Mouse (Mus musculus): ENCODE results near the gene Taf3. TPM values are rescaled to one million over a fixed set of nuclear protein-coding genes. Genes with fewer than 3 reads are reported as not detected.

Taf3 gene
- total RNA-seq (2021) (1 to 10 TPM; 8.2 to 8.6 TPM), polyA plus RNA-seq (2012; rRNA removed) (3.0 and 4.3 TPM in 2 replicates)
- long read RNA-seq, full-length matches to known transcripts = 2 of 6 reads
- long read RNA-seq, partial matches to known transcripts = 3 of 6 reads
- long read RNA-seq, other reads (novel, unspliced or antisense) = 1 of 6 reads

DNA sequence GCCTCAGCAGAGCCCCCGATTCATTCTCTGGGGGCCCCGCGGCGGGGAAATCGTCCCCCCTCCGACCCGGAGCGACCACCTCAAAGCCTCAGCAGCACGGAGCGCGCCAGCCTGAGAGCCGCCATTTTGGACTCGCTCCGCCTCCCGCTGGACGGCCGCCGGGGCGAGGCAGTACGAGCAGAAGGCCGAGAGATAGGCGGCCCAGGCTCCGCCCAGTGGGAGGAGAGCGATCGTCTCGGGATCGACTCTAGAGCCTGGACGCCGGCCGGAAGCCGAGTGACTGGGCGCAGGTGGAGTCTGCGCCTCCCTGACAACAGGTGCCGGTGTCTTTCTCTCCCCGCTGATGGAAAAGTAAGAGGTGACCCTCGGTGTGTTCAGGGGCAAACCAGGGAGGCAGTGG, at the start of gene Taf3:
Gene Taf3 (minus strand): TSS at position 136 of the 400 bp plus-strand sequence.
- DNase-seq = peak; percentile 95 to 97
- TF ChIP-seq POLR2A (IDR thresholded peaks at IDR 0.05; ENCODE audit: insufficient read depth, low read depth, low read length) (peak; percentile 69), EP300 (IDR thresholded peaks at IDR 0.05; ENCODE audit: insufficient read depth, low read depth, low read length) (no peak)
- Histone ChIP-seq H3K4me1 (ENCODE audit: control insufficient read depth, insufficient read depth, low read length) (no peaks in the 10 kb centered on the region), H3K4me3 (peak within 1 kb of the TSS; percentile 100), H3K36me3 (ENCODE audit: control insufficient read depth, insufficient read depth, low read length) (no peaks in the 10 kb centered on the region), H3K9ac (ENCODE audit: low read depth, low read length) (peak within 1 kb of the TSS; percentile 93), H3K79me2 (replicated peaks; ENCODE audit: control insufficient read depth, insufficient read depth, low read length) (0 out of 2 replicates have a peak, but pooled peaks cover 3% of the 10 kb centered on the region), H3K27ac (peak within 1 kb of the TSS; percentile 82), H3K27me3 (ENCODE audit: control insufficient read depth, insufficient read depth, low read length) (no peaks in the 10 kb centered on the region)
- intact Hi-C loops (cut with DNase I) = loop anchor here (1.0 kb wide), 1 partner anchor 32 kb away; the partner anchor contains the start of genes Atp5c1 and Kin
- 1% methylated on average over 36 of the region's 36 CpGs for WGBS

DNA sequence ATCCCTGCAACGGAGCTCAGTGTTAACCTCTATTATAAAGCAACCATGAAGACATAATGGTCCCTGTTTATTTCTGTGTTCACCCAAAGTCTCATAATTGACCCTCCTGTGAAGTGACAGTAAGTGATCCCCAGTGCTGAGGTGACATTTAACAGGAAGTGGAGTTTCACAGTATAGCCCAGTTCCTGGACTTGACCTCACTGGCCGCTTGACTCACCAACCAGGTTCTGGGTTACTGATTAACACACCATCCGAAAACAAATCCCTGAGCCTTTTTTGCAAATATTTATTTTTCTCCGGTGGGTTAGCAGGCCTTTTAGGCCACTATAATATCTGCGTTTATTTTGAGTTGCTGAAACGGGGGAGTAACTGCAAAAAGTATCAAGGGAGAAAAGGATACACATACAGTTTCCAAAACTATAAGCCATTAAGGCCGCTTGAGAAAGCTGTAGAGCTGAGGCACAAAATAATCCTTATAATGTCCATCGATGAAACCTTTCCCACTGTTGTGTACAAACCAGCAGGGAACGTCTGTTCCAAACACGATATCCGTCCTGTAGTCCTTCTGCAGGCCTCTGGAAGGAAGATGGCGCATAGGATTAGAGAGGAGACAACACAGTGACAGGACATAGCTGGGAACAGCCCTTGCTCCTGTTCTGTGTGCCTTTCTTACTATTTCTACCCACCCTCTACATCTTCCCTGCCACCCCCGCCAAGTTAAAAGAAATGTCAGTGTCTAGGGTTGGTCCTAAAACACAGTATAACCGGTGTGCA, 46.1 kb upstream of the Taf3 start:
- no peak overlapping the region for H3K9ac ChIP-seq (ENCODE audit: low read depth, low read length)
- no peaks in the 10 kb centered on the region for H3K79me2 ChIP-seq (replicated peaks; ENCODE audit: control insufficient read depth, insufficient read depth, low read length)
- no peaks in the 10 kb centered on the region for H3K4me1 ChIP-seq (ENCODE audit: control insufficient read depth, insufficient read depth, low read length)
- H3K36me3 ChIP-seq (ENCODE audit: control insufficient read depth, insufficient read depth, low read length) = peaks cover 4% of the 10 kb centered on the region
- WGBS = 89% methylated on average over 14 of the region's 14 CpGs
- H3K27me3 ChIP-seq (ENCODE audit: control insufficient read depth, insufficient read depth, low read length) = no peaks in the 10 kb centered on the region
- intact Hi-C loops (cut with DNase I) = no loop called here
- no peak overlapping the region for H3K27ac ChIP-seq
- DNase-seq = no peak
- no peak overlapping the region for H3K4me3 ChIP-seq
- TF ChIP-seq POLR2A (IDR thresholded peaks at IDR 0.05; ENCODE audit: insufficient read depth, low read depth, low read length) (no peak), CTCF (IDR thresholded peaks at IDR 0.05) (no peak), EP300 (IDR thresholded peaks at IDR 0.05; ENCODE audit: insufficient read depth, low read depth, low read length) (no peak)

DNA sequence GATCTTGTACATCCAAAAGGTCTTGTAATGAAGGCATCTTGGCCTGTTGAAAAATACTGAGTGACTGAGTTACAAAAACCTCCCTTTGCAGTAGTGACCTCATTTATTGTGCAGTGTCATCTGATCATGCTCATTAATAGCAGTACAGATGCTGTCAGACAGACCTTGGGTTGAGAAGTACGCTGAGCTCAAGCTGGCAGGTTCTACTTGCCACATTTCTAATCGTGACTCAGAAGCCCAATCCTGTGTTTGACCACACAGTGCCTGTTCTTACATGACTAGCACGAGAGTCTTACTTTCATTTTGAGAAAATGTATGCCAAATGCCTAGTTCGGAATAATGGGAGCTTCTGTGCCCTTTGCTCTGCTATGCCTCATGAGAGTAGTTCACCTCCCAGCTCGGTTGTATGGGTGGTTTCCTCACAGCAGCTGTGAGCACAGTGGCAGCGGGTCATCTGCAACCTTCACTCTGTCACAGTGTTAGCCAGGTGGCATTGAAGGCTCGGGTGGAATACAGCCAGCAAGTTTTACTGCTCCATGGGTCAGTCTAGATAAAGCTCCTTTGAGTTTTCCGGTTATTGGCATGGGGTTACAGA, 39.0 kb upstream of the Taf3 start:
- no peak for TF ChIP-seq EP300 (IDR thresholded peaks at IDR 0.05; ENCODE audit: insufficient read depth, low read depth, low read length)
- no peak for TF ChIP-seq POLR2A (IDR thresholded peaks at IDR 0.05; ENCODE audit: insufficient read depth, low read depth, low read length)
- no peak for TF ChIP-seq CTCF (IDR thresholded peaks at IDR 0.05)
- H3K79me2 ChIP-seq (replicated peaks; ENCODE audit: control insufficient read depth, insufficient read depth, low read length) = peaks cover 5% of the 10 kb centered on the region; the same call in 1 of the 2 replicates
- WGBS = 71% methylated on average over 8 of the region's 8 CpGs
- H3K4me3 ChIP-seq = no peak overlapping the region
- intact Hi-C loops (cut with DNase I) = no loop called here
- no peak for DNase-seq
- no peak overlapping the region for H3K9ac ChIP-seq (ENCODE audit: low read depth, low read length)
- H3K27me3 ChIP-seq (ENCODE audit: control insufficient read depth, insufficient read depth, low read length) = no peaks in the 10 kb centered on the region
- H3K27ac ChIP-seq = no peak overlapping the region
- no peaks in the 10 kb centered on the region for H3K4me1 ChIP-seq (ENCODE audit: control insufficient read depth, insufficient read depth, low read length)
- H3K36me3 ChIP-seq (ENCODE audit: control insufficient read depth, insufficient read depth, low read length) = peaks cover 2% of the 10 kb centered on the region

DNA sequence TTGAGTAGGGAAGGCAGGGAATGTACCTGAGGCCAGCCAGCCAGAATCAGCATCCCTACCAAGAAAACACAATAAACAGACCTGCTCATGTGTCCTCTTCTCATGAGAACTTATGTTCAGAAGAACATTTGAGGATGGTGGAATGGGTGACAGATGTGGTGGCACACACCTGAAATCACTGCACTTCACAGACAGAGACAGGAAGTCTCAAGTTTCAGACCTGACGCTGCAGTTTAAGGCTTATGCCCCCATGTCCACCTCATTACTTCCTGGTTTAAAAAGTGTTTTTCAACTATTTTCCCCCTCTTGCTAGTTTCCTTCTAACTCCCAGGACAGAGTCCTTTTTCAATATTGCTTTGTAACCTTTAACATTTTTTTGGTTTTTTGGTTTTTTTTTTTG, 34.3 kb upstream of the Taf3 start:
- H3K36me3 ChIP-seq (ENCODE audit: control insufficient read depth, insufficient read depth, low read length) = peaks cover 3% of the 10 kb centered on the region
- WGBS = 45% methylated on average over 1 of the region's 1 CpGs
- TF ChIP-seq CTCF (IDR thresholded peaks at IDR 0.05) (no peak), POLR2A (IDR thresholded peaks at IDR 0.05; ENCODE audit: insufficient read depth, low read depth, low read length) (no peak), EP300 (IDR thresholded peaks at IDR 0.05; ENCODE audit: insufficient read depth, low read depth, low read length) (no peak)

DNA sequence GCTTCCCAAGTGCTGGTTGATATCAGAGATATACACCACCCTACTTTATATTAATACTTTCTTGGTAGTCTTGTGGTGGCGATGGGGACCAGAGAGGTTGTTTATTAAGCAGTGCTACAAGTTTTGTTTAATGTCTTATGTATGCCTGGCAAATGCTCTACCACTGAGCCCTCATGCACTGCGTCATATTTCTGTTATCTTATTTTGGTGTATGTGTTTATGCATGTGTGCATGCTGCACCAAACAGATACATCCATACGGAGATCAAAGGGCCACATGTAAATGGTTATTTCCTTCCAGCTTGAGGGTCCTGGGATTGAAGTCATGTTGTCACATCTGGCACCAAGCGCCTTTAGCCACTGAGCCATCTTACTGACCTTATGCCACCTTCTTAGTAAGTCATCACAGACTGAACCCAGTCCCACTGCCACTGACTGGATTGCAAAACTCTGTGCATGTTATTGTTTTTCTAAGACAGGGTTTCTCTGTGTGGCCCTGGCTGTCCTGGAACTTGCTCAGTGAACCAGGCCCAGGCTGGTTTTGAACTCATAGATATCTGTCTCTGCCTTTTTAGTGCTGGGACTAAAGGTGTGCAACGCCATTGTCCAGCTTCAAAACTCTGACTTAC, 33.2 kb upstream of the Taf3 start:
- Histone ChIP-seq H3K79me2 (replicated peaks; ENCODE audit: control insufficient read depth, insufficient read depth, low read length) (peaks cover 8% of the 10 kb centered on the region; the same call in 1 of the 2 replicates), H3K36me3 (ENCODE audit: control insufficient read depth, insufficient read depth, low read length) (peaks cover 3% of the 10 kb centered on the region), H3K27me3 (ENCODE audit: control insufficient read depth, insufficient read depth, low read length) (no peaks in the 10 kb centered on the region), H3K27ac (no peak overlapping the region), H3K4me3 (peak overlapping the region; percentile 92), H3K9ac (ENCODE audit: low read depth, low read length) (no peak overlapping the region), H3K4me1 (ENCODE audit: control insufficient read depth, insufficient read depth, low read length) (peaks cover 11% of the 10 kb centered on the region)
- TF ChIP-seq EP300 (IDR thresholded peaks at IDR 0.05; ENCODE audit: insufficient read depth, low read depth, low read length) (no peak), POLR2A (IDR thresholded peaks at IDR 0.05; ENCODE audit: insufficient read depth, low read depth, low read length) (no peak), CTCF (IDR thresholded peaks at IDR 0.05) (no peak)
- intact Hi-C loops (cut with DNase I) = no loop called here
- 85% methylated on average over 5 of the region's 5 CpGs for WGBS
- DNase-seq = no peak

More for the DNA sequence above, 34.3 kb upstream of the Taf3 start:
- no peak overlapping the region for H3K9ac ChIP-seq (ENCODE audit: low read depth, low read length)
- H3K27me3 ChIP-seq (ENCODE audit: control insufficient read depth, insufficient read depth, low read length) = no peaks in the 10 kb centered on the region
- H3K79me2 ChIP-seq (replicated peaks; ENCODE audit: control insufficient read depth, insufficient read depth, low read length) = peaks cover 8% of the 10 kb centered on the region; the same call in 1 of the 2 replicates
- H3K27ac ChIP-seq = no peak overlapping the region
- no peak overlapping the region for H3K4me3 ChIP-seq
- intact Hi-C loops (cut with DNase I) = no loop called here
- DNase-seq = no peak
- H3K4me1 ChIP-seq (ENCODE audit: control insufficient read depth, insufficient read depth, low read length) = peaks cover 8% of the 10 kb centered on the region
